Mouse (Mus musculus) cerebellum, adult 11-12 months (tissue): ENCODE data around the gene Nhsl2.
"Not testable (repeated sequence)": the region's sequence is repeated elsewhere in the genome, so short reads cannot be mapped to it uniquely, and the experiment has no call there.

Experiments
- DNase-seq: peaks from one replicate; pipeline ENCODE4 v3.0.0; 2022

The Nhsl2 gene

DNA sequence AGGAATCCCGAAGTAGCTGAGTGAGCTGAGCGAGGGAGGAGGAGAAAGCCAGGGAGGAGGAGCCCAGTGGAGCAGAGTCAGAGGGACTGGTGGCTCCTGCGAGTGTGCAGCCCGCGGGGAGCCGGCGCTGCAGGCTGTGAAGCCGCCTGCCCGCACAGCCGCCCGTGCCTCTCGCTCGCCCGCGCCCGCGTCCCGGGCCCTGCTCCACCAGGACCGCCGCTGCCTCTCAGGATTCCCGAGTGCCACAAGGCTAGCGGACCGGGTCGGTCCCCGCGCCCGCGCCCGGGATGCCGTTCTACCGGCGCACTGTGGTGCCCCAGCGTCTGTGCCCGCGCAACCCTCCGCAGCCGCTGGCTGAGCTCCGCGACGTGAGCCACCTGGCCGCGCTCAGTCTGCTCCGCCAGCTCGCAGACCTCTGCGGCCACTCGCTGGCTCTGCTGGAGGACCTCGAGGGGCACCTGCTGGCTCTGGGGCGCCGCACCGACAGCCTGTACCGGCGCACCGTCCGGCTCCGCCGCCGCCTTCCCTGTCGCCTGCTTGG lies at the start of gene Nhsl2:
Gene Nhsl2 (plus strand): TSS at position 105 of the 541 bp plus-strand sequence.
- peak; percentile 62 for DNase-seq

DNA sequence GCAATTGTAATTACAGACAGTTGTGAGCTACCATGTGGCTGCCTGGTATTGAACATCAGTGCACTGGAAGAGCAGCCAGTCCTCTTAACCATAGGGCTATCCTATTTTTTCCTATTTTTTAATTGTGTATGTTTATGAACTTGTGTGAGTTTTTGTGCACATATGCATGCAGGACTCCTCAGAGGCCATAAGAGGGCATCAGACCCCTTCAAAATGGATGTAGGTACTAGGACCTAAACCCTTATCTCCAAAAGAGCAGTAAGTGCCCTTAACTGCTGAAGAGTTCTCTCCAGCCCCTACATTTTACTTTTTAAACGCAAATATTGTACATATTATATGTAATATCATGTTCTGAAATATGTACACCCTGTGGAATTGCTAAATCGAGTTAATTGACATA lies 43.7 kb upstream of the Nhsl2 start:
- peak; percentile 22 for DNase-seq

DNA sequence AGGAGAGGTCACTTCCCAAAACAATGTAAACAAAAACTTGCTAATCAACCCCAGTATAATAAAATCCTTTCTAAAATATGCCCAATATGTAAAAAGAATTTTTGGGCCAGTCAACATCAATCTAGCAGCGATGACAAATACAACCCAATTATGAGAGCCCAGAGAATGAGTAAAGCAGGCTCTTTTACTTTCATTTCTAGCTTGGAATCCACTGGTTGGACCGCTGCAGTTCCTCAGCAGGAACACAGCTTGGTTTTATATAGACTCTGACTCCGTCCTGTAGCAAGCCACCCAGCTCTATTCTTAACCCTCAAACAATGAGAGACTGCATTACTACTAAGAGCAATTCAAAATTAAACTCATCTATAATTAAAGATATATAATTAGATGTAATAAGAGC lies 37.4 kb upstream of the Nhsl2 start:
- no peak for DNase-seq

DNA sequence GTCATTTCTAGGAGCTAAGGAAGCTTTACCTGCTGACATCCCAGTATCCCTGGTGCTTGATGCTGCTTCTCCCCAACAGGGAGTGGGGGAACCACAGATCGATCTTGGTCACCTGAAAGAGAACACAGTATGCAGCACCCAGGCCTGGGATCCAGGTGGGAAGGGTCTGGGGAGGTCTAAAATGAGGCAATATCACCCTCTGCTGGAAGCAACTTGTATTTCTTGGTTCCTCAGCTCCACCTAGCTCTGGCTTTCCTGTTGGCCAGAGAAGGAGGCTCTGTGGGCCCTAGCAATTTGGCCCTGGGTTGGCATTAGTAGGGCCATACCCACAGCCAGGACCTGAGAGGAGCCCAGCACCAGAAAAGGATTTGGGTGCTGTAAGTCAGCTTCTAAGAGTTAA lies 30.0 kb upstream of the Nhsl2 start:
- no peak for DNase-seq

DNA sequence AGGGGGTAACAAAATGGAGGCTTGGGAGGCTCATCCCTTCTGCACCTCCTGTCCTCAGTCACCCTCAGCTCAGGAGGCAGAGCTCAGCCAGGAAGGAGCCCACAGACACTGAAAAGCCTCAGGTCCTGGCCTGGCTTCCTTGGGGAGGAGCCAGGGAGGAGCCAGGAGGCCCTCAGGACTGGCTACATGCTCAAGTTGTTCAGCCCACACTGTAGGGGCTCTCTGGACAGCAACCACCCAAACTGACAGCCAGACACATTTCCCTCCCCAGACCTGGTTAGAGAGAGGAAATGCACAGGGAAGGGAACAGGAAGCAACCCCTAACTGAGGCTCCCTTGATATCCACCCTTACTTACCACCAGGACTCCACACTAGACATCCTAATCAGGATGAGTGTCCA lies 29.2 kb upstream of the Nhsl2 start:
- not testable (repeated sequence) for DNase-seq

DNA sequence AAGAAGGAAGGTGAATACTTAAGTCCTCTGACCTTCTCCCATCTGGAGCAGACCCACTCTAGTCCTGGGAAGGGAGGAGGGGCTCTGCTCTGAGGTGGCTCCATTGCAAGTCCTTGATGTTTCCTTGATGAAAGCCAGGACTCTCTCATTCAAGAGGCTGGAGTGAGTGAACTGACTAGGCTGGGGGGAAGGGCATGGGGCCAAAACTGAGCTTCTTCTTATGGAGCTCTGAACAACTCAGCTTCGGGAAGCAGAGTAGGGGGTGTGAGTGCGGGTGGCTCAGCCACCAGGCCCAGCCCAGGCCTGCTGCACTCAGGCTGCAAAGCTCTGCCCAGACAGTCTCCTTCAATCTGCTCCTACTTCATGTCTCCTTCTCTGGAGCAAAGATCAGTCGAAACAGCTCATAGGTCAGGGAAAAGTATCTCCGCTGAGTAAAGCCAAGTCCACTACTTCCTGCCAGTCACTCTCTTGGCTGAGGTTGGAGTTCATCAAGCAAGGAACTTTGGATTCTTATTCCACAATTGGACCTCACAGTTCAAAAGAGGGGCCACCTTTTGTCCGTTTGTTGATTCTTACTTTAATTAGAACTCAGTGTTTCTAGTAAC lies 1.9 kb upstream of the Nhsl2 start:
- DNase-seq: no peak

DNA sequence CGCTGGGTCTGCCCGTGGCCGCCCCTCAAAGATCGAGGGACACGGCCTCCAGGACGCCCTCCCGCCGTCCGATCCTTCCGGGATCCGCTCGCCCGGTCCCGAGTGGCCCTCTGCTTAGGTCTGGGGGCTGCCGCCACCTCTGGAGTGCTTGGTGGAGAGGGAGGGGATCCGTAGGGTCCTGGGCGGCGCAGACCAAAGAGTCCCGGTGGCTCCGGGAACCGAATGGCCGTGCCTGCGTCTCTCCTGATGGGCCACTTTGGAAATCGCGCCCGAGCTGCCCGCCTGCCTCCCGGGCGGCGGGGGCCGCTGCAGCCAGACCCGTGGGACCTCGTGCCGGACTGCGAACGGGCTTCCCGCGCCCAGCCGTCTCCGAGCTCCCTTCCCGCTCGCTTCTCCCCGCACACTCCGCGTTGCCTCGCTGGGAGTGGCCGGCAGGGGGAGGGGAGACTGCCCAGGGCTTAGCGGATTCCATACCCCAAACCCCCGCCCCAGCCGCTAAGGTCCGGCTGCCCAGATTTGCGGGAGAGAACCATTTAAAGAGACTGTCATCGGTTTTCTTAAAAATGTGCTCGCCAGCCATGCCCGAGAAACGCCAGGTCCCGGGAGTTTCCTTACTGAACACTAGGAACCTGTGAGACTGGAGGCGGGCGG lies 841 bp downstream of the Nhsl2 start:
- DNase-seq: peak; percentile 47

DNA sequence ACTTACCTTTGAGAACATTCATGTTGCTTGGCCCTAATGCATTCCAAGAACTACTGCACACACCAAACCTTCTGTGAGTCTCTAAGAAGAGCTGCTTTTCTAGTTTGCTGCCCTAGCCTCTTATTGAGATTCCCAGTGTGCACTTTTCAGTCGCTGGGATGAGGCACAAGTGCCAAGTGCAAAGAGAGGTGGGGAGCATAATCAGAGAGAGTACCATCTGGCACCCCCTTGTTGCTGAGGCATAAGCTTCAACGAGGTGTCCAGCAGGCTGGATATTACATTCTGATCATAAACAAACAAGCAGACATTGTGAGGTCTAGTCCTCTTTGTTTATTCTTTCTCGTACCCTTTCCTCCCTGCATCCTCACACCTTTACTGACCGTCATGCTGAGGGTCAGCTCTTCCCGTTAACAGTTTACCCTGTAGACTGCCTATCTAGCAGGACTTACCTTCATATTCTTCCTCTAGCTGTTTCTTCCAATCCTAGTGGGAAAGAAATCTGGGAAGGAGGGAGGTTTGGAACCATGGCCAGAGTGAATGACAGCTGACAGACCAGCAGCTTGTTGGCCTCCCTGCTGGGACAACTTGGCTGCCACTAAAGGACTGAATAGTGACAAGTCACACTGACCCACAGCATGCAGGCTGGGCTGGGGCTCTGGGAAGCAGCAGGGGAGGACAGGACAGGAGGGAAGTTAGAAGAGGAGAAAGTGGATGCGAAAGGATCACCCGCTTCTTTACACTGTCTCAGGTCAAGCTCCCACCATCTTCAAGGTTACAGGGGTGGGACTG lies 2.6 kb downstream of the Nhsl2 start:
- peak; percentile 76 for DNase-seq

DNA sequence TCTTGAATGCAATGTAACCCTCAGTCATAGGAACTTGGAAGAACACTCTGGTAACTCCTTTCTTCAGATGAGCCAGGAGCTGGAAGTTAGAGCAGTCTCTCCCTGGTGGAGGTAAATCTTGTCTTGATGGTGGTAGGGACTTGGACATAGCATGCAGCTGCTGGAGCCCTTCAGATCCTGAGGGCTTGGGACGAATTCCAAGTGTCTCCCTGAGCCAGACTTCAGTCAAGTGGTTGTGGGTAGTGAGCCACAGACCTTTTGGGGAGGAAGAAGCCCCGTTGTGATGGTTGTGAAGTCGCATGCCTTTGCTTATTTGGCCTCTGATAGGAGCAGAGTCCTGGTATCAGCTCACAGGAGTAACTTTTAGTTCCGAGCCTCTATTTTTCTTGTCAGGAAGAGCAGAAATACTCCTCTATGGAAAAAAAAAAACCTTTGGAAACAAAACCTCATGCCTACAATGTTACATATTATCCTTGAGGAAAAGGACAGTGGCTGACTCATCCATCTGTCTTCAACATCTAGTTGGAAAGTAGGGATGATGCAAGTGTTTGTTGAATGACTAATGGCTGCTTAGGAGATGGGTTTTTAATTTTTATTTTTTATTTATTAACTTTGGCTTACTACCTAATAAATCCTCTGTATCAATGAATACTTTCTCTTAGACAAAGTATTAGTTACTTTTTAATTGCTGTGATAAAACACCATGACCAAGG lies 14.6 kb downstream of the Nhsl2 start:
- DNase-seq: no peak

DNA sequence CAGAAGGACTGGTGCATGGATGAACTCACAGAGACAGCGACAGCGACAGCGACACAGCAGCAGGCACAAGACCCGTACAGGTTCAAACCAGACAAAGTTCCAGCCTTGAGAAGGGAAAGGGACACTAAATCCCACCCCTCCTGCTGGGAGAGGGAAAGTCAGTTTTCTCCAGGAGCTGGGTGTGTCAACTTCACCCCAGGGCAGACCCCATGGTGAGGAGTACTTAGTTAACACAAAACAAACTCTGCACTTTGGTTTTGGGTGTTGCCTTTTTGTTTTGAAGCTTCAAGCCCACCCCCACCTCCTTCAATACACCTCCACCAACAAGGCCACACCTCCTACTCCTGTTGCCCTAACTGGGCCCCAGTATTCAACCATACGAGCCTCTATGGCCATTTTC lies 15.6 kb downstream of the Nhsl2 start:
- no peak for DNase-seq

DNA sequence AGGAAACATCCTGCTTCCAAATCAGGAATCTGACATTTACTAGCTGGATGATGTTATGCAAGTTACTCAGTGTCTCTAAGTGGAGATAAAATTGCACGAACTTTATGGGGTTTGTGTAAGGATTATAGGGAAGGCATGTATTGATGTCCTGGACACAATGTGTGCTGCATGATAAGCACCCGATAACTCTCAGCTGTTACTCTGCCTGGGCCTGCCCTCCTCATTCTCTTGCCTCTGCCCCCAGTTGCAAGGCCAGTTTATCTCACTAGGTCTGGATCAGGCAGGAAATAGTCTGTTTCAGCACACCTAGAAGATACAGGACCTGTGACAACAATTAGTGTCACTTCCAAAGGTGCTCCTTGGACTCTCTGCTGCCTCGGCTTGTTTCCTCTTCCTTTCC lies 25.0 kb downstream of the Nhsl2 start:
- DNase-seq: no peak

DNA sequence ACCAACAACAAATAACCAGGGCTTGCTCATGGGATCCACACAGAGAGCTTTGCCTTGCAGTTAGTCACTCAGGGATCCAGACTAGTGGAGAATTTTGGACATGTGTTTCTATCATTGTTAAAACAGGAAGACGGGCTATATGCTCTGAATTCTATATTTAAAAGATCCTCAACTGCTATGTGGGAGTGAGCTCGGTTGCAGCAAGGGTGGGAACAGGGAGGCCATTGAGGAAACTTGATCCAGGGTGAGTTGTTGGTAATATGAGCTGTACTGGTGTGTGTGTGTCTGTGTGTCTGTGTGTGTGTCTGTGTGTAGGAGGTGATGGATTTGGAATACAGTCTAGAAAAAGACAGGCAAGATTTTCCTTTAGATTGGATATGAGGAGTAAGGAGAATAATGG lies 25.7 kb downstream of the Nhsl2 start:
- no peak for DNase-seq

DNA sequence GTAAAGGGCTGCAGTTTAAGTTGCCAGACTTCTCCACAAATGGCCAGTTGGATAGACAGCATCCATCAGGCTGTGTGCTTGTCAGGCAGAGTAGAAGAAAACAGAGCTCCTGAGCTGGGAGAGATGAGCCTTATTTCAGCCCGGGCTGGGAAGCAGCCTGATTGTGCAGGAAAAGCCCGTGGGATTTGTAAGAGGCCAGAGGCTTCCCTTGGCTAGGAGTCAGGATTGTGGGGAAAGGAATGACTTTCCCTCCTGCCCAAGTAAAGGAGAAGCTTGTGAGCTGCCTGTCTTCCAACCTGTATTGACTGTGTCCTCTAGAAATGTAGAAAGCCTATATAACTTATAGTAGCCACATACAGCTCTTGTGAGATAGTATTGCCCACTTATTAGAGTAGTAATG lies 27.0 kb downstream of the Nhsl2 start:
- DNase-seq: no peak

DNA sequence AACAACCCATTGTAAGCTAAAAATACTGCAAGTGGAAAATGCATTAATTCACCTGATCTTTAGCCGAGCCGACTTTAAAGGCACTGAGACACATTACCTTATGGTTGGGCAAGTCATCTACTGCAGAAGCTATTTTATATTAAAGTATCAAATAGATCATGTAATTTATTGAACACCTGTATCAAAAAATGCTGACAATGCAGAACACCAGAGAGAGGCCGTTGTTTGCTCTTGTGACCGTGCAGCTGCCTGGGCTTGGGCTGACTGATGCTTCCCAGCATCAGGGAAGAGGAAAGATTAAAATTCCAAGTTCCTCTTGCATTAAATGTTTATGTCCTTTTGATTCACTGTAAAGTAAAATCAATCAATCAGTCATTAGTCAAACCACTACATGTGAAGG lies 28.7 kb downstream of the Nhsl2 start:
- no peak for DNase-seq

DNA sequence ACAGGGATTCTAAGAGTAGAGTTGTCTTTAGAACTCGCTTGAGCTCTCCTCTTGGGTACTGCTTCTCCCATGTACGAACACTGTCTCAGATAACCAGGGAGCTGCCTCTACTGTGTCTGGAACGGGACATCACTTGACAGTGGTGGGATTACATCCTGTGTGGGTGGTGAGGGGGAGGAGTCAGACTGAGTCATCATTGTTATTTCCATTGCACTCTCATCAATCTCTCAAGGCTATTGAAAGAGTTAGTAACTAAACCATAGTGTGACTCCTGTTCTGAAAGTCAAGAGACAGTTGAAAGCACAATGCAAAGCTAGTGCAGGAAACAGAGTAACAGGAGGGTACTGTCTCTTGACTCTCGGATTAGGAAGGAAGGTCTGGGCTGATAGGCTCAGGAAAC lies 29.4 kb downstream of the Nhsl2 start:
- no peak for DNase-seq

DNA sequence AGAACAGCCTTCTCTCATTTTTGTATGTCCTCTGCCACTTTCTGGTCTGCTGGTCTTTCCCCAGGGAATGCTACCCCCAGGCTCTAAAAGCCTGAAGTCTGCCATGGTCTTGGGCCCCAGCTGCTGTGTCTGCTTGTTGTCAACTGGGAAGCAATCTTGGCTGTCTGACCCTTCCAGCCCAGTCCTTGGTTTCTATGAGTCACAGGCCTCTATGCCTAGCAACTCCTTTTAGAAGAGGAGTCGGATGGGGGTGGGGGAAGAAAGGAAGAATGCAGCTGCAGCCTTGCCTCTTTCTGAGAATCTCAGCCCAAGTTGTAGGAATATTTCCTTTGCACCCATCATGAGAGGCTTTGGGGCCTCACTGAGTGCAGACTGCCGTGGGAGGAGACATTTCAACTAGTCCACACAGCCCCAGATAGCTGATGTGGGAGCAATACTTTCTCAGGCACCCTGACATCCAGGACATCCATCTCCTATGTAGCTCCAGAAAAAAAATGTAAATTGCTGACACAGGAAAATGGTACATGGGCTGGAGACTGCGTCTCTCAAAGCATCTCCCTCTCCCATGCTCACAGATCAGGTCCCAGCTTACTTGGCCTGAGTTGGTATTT lies 33.1 kb downstream of the Nhsl2 start:
- DNase-seq: no peak

DNA sequence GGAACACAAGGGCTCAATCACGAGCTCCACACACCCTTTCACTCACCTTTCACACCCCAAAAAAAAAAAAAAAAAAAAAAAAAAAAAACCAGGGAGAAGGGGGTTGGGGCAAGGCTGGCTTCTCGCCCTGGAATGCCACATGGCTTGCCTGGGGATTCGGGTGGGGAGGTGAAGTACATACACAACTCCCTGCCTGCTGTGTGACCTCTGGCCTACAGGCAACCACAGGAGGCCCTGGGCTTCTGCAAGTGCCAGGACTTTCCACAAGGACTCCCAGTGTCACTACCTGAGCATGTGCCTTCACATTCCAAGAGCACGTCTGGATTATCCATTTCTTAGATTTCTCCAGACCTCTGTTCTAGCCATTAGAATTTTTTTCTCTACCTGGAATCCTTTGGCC lies 40.2 kb downstream of the Nhsl2 start:
- DNase-seq: no peak

DNA sequence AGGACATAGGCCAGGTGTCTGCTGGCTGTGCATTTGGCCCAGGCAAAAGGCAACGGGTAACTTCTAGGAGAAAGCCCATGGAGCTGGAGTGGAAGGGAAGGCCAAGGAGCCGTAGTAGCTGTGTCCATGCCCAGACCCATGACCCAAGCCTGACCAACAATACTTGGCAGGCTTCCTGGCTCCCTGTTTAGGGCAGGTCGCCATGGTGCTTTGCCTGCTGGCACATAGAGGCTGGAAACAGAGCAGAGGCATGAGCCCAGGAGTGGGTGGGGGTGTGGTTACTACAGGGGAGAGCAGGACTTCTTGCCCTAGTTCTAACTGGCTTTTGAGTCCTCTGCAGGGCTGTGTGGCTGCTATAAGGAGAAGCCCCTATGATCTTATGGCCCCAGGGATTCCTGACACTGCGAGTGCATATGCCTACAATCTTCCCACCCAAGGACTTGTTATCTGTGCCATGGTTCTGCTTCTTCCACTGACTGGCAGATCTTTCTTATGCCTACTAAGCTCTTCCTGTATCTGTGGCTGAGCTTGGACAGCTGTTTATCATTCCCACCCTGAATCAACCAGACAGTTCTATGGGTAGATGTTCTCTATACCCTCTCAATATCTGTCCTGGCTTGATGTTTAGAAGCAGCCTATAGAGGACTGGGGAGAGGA lies 40.8 kb downstream of the Nhsl2 start:
- DNase-seq: peak; percentile 86

DNA sequence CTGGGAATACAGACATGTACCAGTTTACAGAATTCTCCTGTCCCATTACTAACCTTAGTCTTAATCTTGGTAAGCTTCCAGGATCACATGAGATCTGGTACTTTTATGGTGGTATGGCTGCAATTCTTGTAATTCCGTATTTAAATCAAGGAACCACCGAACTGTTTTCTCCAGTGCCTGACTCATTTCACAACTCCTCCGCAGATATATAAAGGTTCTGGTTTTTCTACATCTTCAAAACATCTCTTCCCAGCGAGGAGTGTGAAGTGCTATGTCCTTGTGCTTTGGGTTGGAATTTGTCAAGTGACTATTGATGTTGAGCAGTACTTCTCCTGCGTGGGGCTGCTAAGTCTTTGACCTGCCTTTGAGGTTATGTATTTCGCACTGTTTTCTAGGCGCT lies 44.6 kb downstream of the Nhsl2 start:
- no peak for DNase-seq

DNA sequence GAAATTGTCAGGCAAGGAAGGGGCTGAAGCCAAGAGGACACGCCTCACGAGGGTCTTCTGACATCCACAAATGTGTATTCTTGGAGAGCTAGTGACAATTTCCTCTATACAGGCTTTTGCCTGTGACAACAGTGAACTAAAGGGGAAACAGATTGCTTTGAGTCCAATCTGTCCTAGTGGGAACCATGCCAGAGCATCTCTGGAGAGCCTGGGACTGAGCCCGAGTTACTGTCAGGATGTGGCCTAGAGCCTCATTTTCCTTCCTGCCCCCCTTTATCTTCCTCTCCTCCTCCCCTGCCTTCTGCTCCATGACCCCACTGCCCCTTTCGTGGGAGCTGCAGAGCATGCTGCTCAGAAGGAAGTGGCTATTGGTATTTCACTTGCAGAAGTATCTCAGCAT lies 49.2 kb downstream of the Nhsl2 start:
- DNase-seq: peak; percentile 84

DNA sequence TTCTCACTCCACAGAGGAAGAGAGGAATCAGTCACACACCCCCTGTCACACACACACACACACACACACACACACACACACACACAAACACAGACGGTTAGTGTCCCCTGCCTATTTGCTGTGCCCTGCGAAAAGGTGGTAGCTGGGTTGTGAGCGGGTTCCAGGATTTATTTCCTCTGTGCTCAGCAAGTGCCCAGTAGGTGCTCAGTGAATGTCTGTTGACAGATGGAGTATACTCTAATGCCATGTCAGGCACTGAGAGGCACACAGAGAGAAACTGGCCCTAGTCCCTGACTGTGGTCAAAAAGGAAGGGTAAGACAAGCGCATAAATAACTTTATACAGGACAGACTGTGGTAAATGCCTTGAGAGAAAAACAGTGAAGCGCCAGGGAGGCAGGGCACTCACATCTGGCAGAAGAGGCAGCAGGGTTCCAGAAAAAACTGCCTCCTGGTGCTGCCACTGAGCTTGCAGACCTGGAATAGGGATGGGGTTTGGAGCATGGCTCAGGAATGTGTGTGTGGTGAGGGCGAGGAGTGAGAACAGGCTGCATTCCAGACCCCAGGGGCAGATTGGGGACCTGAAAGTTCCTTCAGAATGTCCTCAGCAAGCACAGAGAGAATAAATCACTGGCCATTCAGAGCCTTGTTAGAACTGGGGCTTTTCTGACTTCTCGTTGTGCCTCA lies 52.8 kb downstream of the Nhsl2 start:
- peak; percentile 75 for DNase-seq

DNA sequence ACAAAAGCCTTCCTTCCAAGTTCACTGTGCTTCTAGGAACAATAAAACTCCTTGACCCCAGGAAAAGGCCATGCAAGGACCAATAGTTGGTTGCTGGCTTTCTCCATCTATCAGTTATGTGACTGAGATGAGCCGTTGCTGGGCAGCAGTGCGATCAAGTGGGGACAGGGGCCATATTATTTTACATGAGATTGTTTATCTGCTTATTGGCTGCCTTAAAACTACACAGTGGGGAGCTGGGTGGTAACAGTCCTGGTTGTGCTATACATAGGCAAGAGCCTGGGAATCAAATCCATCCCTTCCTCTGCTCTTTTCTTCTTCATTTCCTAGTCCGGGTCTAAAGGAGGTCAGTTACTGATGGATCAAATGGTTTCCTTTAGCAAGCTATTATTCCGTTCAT lies 53.4 kb downstream of the Nhsl2 start:
- DNase-seq: no peak
